Mouse (Mus musculus) CD4-positive helper T cell, adult 2 months (primary cell): ENCODE results near the gene Tldc2.
A peak's percentile ranks its signal among the peaks of the same experiment; 100 is the strongest.

Experiments
- DNase-seq: peaks from one replicate; pipeline ENCODE4 v3.0.0-alpha.2; 2012; ENCODE audit warnings: low read depth, missing footprints, low spot score

Tldc2 gene

GRCm38 (mm10) chr2:157127370-157127769, 40.5 kb downstream of the Tldc2 start:
- DNase-seq = no peak

- DNase-seq = no peak
These were observed 41.2 kb downstream of the Tldc2 start for GRCm38 (mm10) chr2:157128072-157128471.

- peak; percentile 31 for DNase-seq
These were observed 42.2 kb downstream of the Tldc2 start for GRCm38 (mm10) chr2:157129096-157129495.

- DNase-seq = peak; percentile 50
These were observed 42.8 kb downstream of the Tldc2 start for GRCm38 (mm10) chr2:157129601-157130164.

GRCm38 (mm10) chr2:157130813-157131514, 44.1 kb downstream of the Tldc2 start:
- DNase-seq = peak; percentile 81

- DNase-seq = no peak
These were observed 45.2 kb downstream of the Tldc2 start for GRCm38 (mm10) chr2:157132086-157132485.

- no peak for DNase-seq
These were observed 46.1 kb downstream of the Tldc2 start for GRCm38 (mm10) chr2:157132686-157133540.

- peak; percentile 58 for DNase-seq
These were observed 47.1 kb downstream of the Tldc2 start for GRCm38 (mm10) chr2:157133769-157134478.

GRCm38 (mm10) chr2:157134479-157134931, 47.6 kb downstream of the Tldc2 start:
- DNase-seq = peak; percentile 64

- peak; percentile 94 for DNase-seq
These were observed 48.2 kb downstream of the Tldc2 start, which contains the start of gene Samhd1 for GRCm38 (mm10) chr2:157135014-157135413. TSS of gene Samhd1 (minus strand) at chr2:157135265.

GRCm38 (mm10) chr2:157135529-157136120, 48.8 kb downstream of the Tldc2 start:
- no peak for DNase-seq

GRCm38 (mm10) chr2:157136176-157136575, 49.3 kb downstream of the Tldc2 start:
- no peak for DNase-seq

- no peak for DNase-seq
These were observed 49.8 kb downstream of the Tldc2 start for GRCm38 (mm10) chr2:157136646-157137045.

GRCm38 (mm10) chr2:157137959-157138731, 51.3 kb downstream of the Tldc2 start:
- DNase-seq = peak; percentile 53

- no peak for DNase-seq
These were observed 52.0 kb downstream of the Tldc2 start for GRCm38 (mm10) chr2:157138808-157139207.

GRCm38 (mm10) chr2:157139251-157139802, 52.5 kb downstream of the Tldc2 start:
- no peak for DNase-seq

- DNase-seq = no peak
These were observed 55.1 kb downstream of the Tldc2 start for GRCm38 (mm10) chr2:157141962-157142361.

- no peak for DNase-seq
These were observed 57.3 kb downstream of the Tldc2 start for GRCm38 (mm10) chr2:157144132-157144531.

GRCm38 (mm10) chr2:157145173-157145572, 58.3 kb downstream of the Tldc2 start:
- DNase-seq = no peak
